Mouse (Mus musculus) liver, embryonic 18 days (tissue): ENCODE data around the gene Aebp1. TPM values are rescaled to one million over a fixed set of nuclear protein-coding genes. Genes with fewer than 3 reads are reported as not detected.

ENCODE experiments used
- polyA plus RNA-seq: library from polyadenylated mRNA; depleted of rRNA; stranded (reverse); fragments of >200 nt; gene quantifications from 2 replicates; pipeline ENCODE4 v1.2.3, GENCODE M21; 2012; rRNA removed

Gene Aebp1
- polyA plus RNA-seq: 2.3 and 3.0 TPM in 2 replicates

DNA sequence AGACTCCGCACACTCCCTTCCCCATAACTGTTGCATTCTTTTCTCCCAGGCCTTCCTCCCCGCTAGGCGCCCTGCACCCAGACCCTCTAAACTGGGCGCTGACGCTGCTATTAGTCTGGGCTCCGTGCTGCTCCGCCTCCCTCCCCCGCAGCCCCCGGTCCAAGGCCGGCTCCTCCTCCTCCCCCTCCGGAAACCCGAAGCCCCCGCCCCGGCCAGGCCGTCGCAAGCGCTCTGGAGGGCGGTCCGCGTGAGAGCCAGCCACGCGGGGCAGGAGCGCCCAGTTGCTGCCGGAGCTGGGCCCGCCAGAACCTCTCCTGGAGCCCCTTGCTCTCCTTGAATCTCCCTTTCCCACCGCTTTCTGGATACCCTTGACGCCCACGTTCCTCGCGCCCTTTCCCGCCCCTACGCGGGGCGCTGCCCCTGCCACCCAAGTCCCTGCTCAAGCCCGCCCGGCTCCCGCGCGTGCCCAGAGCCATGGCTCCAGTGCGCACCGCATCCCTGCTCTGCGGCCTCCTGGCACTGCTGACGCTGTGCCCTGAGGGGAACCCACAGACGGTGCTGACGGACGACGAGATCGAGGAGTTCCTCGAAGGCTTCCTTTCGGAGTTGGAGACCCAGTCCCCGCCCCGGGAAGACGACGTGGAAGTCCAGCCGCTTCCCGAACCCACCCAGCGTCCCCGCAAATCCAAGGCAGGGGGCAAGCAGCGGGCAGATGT, at the start of gene Aebp1:
Aebp1 (plus strand) TSS at position 270 of the 716 bp plus-strand sequence.

GRCm38 (mm10) chr11:5837251-5838246, 24.2 kb upstream of the Aebp1 start, which contains the start of gene Polm:
Gene Polm, minus strand, starts transcription at chr11:5838016.

DNA sequence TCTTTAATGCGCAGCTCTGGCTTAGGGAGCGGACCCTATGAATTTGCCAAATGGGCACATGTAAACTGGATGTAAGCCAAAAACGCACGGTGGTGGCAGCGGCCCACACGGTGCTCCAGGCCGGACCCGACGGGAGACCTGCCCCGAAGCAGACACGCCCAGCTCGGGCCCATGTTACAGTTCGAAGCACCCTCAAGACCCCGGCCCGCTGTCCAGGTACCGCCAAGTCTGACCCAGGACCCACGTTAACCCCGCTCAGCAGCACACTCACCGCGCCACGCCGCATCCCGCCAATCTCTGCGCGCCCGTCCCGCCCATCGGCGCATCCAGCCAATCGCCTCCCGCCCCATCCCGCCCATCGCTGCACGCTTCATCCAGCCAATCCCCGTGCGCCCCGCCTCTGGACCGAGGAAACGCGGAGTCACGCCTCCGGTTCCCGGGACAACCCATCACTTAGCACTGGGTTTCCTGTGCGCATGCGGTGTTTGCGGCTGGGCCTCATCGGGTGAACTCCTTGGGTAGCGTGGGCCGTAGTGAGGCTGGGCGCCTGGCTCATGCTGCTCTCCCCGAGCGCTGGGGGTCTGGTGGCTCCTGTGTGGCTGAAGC, 16.3 kb downstream of the Aebp1 start, which contains the start of gene Pold2:
Pold2 (minus strand) TSS at position 372 of the 606 bp plus-strand sequence.

DNA sequence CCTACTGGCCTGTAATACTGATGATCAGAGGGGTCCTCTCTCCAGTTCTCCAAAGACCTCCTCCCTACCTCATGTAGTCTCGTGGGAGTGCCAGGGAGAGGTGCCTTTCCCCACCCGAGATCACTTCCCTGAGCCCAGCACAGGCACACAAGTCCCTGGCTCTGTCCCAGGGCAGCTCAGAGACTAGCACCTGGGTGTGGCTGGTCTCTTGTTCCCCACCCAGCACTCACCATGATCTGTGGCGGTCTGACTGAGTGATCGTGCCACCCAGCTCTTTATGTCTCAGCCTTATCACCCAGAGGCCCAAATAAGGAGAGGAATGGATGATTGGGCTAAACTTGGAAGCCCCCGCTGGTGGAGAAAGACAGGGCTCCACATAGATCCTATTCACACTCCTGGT, 36.8 kb downstream of the Aebp1 start, which contains the start of gene Myl7:
Myl7 (minus strand) TSS at position 252 of the 400 bp plus-strand sequence.

Other genes starting within 250 kb of the Aebp1 start
- 58.1 and 61.8 TPM in 2 replicates for gene Mrps24, start 146.3 kb upstream of the Aebp1 start, polyA plus RNA-seq
- 3.8 and 4.0 TPM in 2 replicates for gene Urgcp, start 99.6 kb upstream of the Aebp1 start, polyA plus RNA-seq
- gene Dbnl, start 73.5 kb upstream of the Aebp1 start, polyA plus RNA-seq: 30.6 and 33.7 TPM in 2 replicates
- 0.22 and 0.72 TPM in 2 replicates for gene Pgam2, start 58.2 kb upstream of the Aebp1 start, polyA plus RNA-seq
- 5.3 and 5.4 TPM in 2 replicates for gene Polm, start 23.9 kb upstream of the Aebp1 start, polyA plus RNA-seq
- 33.2 and 39.5 TPM in 2 replicates for gene Pold2, start 16.3 kb downstream of the Aebp1 start, polyA plus RNA-seq
- 1.9 and 2.0 TPM in 2 replicates for gene Myl7, start 36.8 kb downstream of the Aebp1 start, polyA plus RNA-seq
- gene Gck, start 88.1 kb downstream of the Aebp1 start, polyA plus RNA-seq: 9.9 and 21.9 TPM in 2 replicates
- 17.0 and 19.3 TPM in 2 replicates for gene Ykt6, start 93.7 kb downstream of the Aebp1 start, polyA plus RNA-seq
- gene Camk2b, start 204.4 kb downstream of the Aebp1 start, polyA plus RNA-seq: 2.4 and 2.7 TPM in 2 replicates